Mouse (Mus musculus): ENCODE data around the gene Cldn5. TPM values are rescaled to one million over a fixed set of nuclear protein-coding genes. Genes with fewer than 3 reads are reported as not detected.

The Cldn5 gene
- total RNA-seq, 2 experiments from 2014 or later: 41.6 to 44.3 TPM

DNA sequence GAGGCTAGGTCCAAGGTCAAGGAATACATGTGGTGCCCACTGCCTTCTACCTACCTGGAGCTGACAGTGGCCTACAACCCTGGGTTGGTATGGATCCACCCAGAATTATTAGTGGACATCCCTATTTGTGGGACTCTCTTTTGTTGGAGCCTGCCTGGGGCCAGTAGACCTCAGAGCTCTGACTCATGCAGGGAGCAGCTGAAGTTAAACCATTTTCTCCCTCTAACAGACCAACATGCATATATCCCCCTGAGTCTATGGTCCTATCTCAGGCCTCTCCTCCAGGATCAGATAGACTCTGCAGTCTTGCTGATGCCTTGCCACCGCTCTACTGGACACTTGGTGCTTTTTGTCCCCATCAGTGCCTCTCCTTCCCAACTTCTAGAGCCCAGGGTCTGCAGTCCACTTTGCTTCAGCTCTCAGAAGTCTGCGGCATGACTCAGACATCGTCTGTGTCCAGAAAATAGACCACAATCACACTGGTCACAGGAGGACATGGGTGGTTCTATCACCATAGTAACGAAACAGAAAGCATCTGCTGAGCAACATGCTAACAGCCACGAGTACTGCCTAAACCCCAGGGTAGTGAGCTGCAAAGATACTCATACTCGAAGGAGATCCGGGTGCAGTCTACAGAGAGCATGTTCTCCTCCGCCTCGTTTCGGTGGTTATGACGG is 18.7 kb downstream of the Cldn5 start:
- H3K4me3 ChIP-seq: no peak overlapping the region
- no peak for TF ChIP-seq CTCF (conservative IDR thresholded peaks at IDR 0.05)
- no peak overlapping the region for H3K27ac ChIP-seq
- DNase-seq (ENCODE audit: low spot score in 2 of 2): peak in 1 of 2 experiments; percentile 16

- no peak for TF ChIP-seq CTCF (conservative IDR thresholded peaks at IDR 0.05)
- Histone ChIP-seq H3K27ac (no peak overlapping the region), H3K4me3 (no peak overlapping the region)
- DNase-seq (ENCODE audit: low spot score in 2 of 2): no peak
These were observed 20.0 kb downstream of the Cldn5 start for GRCm38 (mm10) chr16:18796645-18797044.

DNA sequence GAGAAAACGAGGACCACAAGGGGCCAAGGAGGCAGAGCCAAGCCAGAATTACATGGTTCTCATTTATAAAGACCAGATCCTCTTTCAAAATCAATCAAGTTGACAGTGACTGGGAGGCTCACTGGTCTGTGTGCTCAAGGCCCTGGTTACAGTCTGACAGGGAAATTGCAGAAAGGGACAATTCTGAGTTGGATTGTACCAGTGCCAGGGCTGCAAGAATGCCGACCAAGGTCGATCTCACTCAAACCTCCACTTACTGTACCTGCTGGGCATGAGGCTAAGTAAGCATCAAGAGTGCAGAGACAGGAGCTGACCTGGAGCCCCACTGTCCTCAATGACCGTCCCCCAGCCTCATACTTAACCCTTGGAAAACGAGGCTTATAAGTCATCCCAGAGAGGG is 21.5 kb downstream of the Cldn5 start:
- no peak for TF ChIP-seq CTCF (conservative IDR thresholded peaks at IDR 0.05)
- Histone ChIP-seq H3K27ac (no peak overlapping the region), H3K4me3 (no peak overlapping the region)
- no peak for DNase-seq (ENCODE audit: low spot score in 2 of 2)

- no peak overlapping the region for H3K4me3 ChIP-seq
- peak; percentile 99 for TF ChIP-seq CTCF (conservative IDR thresholded peaks at IDR 0.05)
- H3K27ac ChIP-seq: no peak overlapping the region
- DNase-seq (ENCODE audit: low spot score in 2 of 2): peak; percentile 37 to 74
These were observed 22.2 kb downstream of the Cldn5 start for GRCm38 (mm10) chr16:18798841-18799240.

GRCm38 (mm10) chr16:18805746-18806145 is 29.1 kb downstream of the Cldn5 start:
- DNase-seq (ENCODE audit: low spot score in 2 of 2): no peak
- no peak overlapping the region for H3K27ac ChIP-seq
- TF ChIP-seq CTCF (conservative IDR thresholded peaks at IDR 0.05): no peak
- H3K4me3 ChIP-seq: no peak overlapping the region

- no peak overlapping the region for H3K4me3 ChIP-seq
- no peak for DNase-seq (ENCODE audit: low spot score in 2 of 2)
- no peak overlapping the region for H3K27ac ChIP-seq
- TF ChIP-seq CTCF (conservative IDR thresholded peaks at IDR 0.05): no peak
These were observed 32.4 kb downstream of the Cldn5 start for GRCm38 (mm10) chr16:18809001-18809400.

GRCm38 (mm10) chr16:18811032-18811431 is 34.4 kb downstream of the Cldn5 start:
- peak overlapping the region; percentile 63 for H3K4me3 ChIP-seq
- H3K27ac ChIP-seq: no peak overlapping the region
- no peak for DNase-seq (ENCODE audit: low spot score in 2 of 2)
- no peak for TF ChIP-seq CTCF (conservative IDR thresholded peaks at IDR 0.05)

- peak within 1 kb of the TSS; percentile 97 for H3K27ac ChIP-seq
- TF ChIP-seq CTCF (conservative IDR thresholded peaks at IDR 0.05): no peak
- H3K4me3 ChIP-seq: peak within 1 kb of the TSS; percentile 63
- peak; percentile 85 to 94 for DNase-seq (ENCODE audit: low spot score in 2 of 2)
These were observed 35.1 kb downstream of the Cldn5 start, which contains the start of the genes Ufd1 and Cdc45 for GRCm38 (mm10) chr16:18811468-18812384. Gene Ufd1, plus strand, starts transcription at chr16:18811779. Gene Cdc45, minus strand, starts transcription at chr16:18811987.

- peak overlapping the region; percentile 63 for H3K4me3 ChIP-seq
- peak overlapping the region; percentile 97 for H3K27ac ChIP-seq
- TF ChIP-seq CTCF (conservative IDR thresholded peaks at IDR 0.05): no peak
- no peak for DNase-seq (ENCODE audit: low spot score in 2 of 2)
These were observed 35.8 kb downstream of the Cldn5 start for GRCm38 (mm10) chr16:18812385-18812910.

GRCm38 (mm10) chr16:18822356-18822755 is 45.7 kb downstream of the Cldn5 start:
- Histone ChIP-seq H3K27ac (peak overlapping the region; percentile 73), H3K4me3 (no peak overlapping the region)
- no peak for DNase-seq (ENCODE audit: low spot score in 2 of 2)
- no peak for TF ChIP-seq CTCF (conservative IDR thresholded peaks at IDR 0.05)

GRCm38 (mm10) chr16:18822925-18823324 is 46.3 kb downstream of the Cldn5 start:
- no peak overlapping the region for H3K4me3 ChIP-seq
- peak overlapping the region; percentile 73 for H3K27ac ChIP-seq
- TF ChIP-seq CTCF (conservative IDR thresholded peaks at IDR 0.05): no peak
- DNase-seq (ENCODE audit: low spot score in 2 of 2): peak; percentile 57 to 73

Other genes with a start within 250 kb of the Cldn5 start
- 1 to 10 TPM; 1.4 to 1.5 TPM for gene Tbx1, start 186.2 kb upstream of the Cldn5 start, total RNA-seq (2021)
- gene Gp1bb, start 154.4 kb upstream of the Cldn5 start, total RNA-seq (2021): 1 to 10 TPM; 1.0 to 1.4 TPM
- 100 to 1,000 TPM; 207 to 223 TPM for gene Gm49601, start 150.4 kb upstream of the Cldn5 start, total RNA-seq (2021)
- gene Sept5, start 146.9 kb upstream of the Cldn5 start, total RNA-seq (2021): 100 to 1,000 TPM; 560 to 619 TPM
- 100 to 1,000 TPM; 111 TPM for gene Ufd1, start 34.9 kb downstream of the Cldn5 start, total RNA-seq (2021)
- gene Cdc45, start 35.1 kb downstream of the Cldn5 start, total RNA-seq (2021): 1 to 10 TPM; 2.3 to 2.8 TPM
- gene 2510002D24Rik, start 59.7 kb downstream of the Cldn5 start, total RNA-seq (2021): 10 to 100 TPM; 27.5 to 30.9 TPM
- gene Gm28539, start 59.7 kb downstream of the Cldn5 start, total RNA-seq (2021): 10 to 100 TPM in 1 of 2 experiments, 1 to 10 TPM in 1; 1.4 to 10.7 TPM
- gene Mrpl40, start 100.0 kb downstream of the Cldn5 start, total RNA-seq (2021): 10 to 100 TPM; 28.3 to 31.7 TPM
- 10 to 100 TPM; 83.9 to 86.4 TPM for gene Hira, start 100.2 kb downstream of the Cldn5 start, total RNA-seq (2021)